Mouse (Mus musculus) brain, embryonic 14.5 days (tissue): ENCODE data around the gene Chst3.

ENCODE experiments used
- CTCF ChIP-seq: fragments of 200-500 bp; IDR thresholded peaks from 2 replicates; pipeline ENCODE4 v1.5.1; 2012; ENCODE audit warnings: inconsistent platforms, mild to moderate bottlenecking, moderate library complexity, borderline replicate concordance; ENCODE audit not compliant: insufficient read depth, insufficient read length; ENCODE audit errors: extremely low read depth
- POLR2A ChIP-seq: fragments of 200-500 bp; IDR thresholded peaks from 2 replicates; pipeline ENCODE4 v1.6.1; 2012; ENCODE audit warnings: mild to moderate bottlenecking, inconsistent platforms, borderline replicate concordance; ENCODE audit not compliant: poor library complexity, insufficient read depth, insufficient read length, severe bottlenecking; ENCODE audit errors: extremely low read depth

GRCm38 (mm10) chr10:60212589-60213379 lies 6.3 kb downstream of the Chst3 start:
- no peak for TF ChIP-seq CTCF
- no peak for TF ChIP-seq POLR2A
